Mouse (Mus musculus): ENCODE measurements at regions not wholly inside any gene's neighbourhood (a gene's known extent, or its start where the extent isn't known, plus 50 kb on each side); places are given as distances from the start of the nearest gene placed in this dataset.

GRCm38 (mm10) chr2:75476350-75476749 lies 182.7 kb upstream of the Hnrnpa3 start:
- TF ChIP-seq POLR2A (IDR thresholded peaks at IDR 0.05; ENCODE audit: extremely low read depth, insufficient read depth, low read length) (no peak), CTCF (IDR thresholded peaks at IDR 0.05; ENCODE audit: extremely low read depth, insufficient read depth, low read length) (no peak)
